Mouse (Mus musculus): ENCODE results near the gene Podxl2. TPM values are rescaled to one million over a fixed set of nuclear protein-coding genes. Genes with fewer than 3 reads are reported as not detected.

The Podxl2 gene
- 19.7 and 21.8 TPM in 2 replicates for polyA plus RNA-seq (2012; rRNA removed; ENCODE audit: low replicate concordance)

GRCm38 (mm10) chr6:88874868-88875508, at the start of gene Podxl2:
Podxl2 (minus strand) TSS chr6:88875044.

GRCm38 (mm10) chr6:88901947-88902820, 27.3 kb upstream of the Podxl2 start, which contains the start of gene Tpra1:
Tpra1 (plus strand) TSS chr6:88902251.

GRCm38 (mm10) chr6:88898534-88899048, 23.7 kb upstream of the Podxl2 start, which contains the start of gene Mcm2:
Mcm2 (minus strand) TSS chr6:88898780.

GRCm38 (mm10) chr6:88841781-88842689, 32.8 kb downstream of the Podxl2 start, which contains the start of gene Abtb1:
Abtb1 (minus strand) TSS chr6:88841984.

Other genes with a start within 250 kb of the Podxl2 start
- 0.11 TPM in 1 of 2 replicates, not detected in the other for gene Kbtbd12, start 237.1 kb downstream of the Podxl2 start, polyA plus RNA-seq (2012; rRNA removed; ENCODE audit: low replicate concordance)
- 23.5 and 41.5 TPM in 2 replicates for gene Mgll, start 150.6 kb downstream of the Podxl2 start, polyA plus RNA-seq (2012; rRNA removed; ENCODE audit: low replicate concordance)
- gene Abtb1, start 33.1 kb downstream of the Podxl2 start, polyA plus RNA-seq (2012; rRNA removed; ENCODE audit: low replicate concordance): 51.4 and 97.5 TPM in 2 replicates
- gene Mcm2, start 23.7 kb upstream of the Podxl2 start, polyA plus RNA-seq (2012; rRNA removed; ENCODE audit: low replicate concordance): 8.9 and 19.6 TPM in 2 replicates
- gene Tpra1, start 27.2 kb upstream of the Podxl2 start, polyA plus RNA-seq (2012; rRNA removed; ENCODE audit: low replicate concordance): 148 and 155 TPM in 2 replicates